Mouse (Mus musculus) urinary bladder, adult 2 months (tissue): ENCODE data around the gene Gabarap. TPM values are rescaled to one million over a fixed set of nuclear protein-coding genes. Genes with fewer than 3 reads are reported as not detected.

Experiments
- polyA plus RNA-seq: library from polyadenylated mRNA; depleted of rRNA; stranded (reverse); fragments of >200 nt; gene quantifications from 2 replicates; pipeline ENCODE4 v1.2.3, GENCODE M21; 2012; rRNA removed

The Gabarap gene
- polyA plus RNA-seq, 1 experiment, result 374 TPM

Other genes starting within 250 kb of the Gabarap start
- 9.4 and 24.4 TPM in 2 replicates for gene Polr2a, start 232.5 kb upstream of the Gabarap start, polyA plus RNA-seq
- 0.07 TPM in 1 of 2 replicates, not detected in the other for gene Slc35g3, start 229.2 kb upstream of the Gabarap start, polyA plus RNA-seq
- gene Zbtb4, start 225.2 kb upstream of the Gabarap start, polyA plus RNA-seq, result 35.6 and 46.1 TPM in 2 replicates
- gene Chrnb1, start 195.2 kb upstream of the Gabarap start, polyA plus RNA-seq, result 15.6 and 25.0 TPM in 2 replicates
- gene Fgf11, start 189.3 kb upstream of the Gabarap start, polyA plus RNA-seq, result 6.3 and 7.2 TPM in 2 replicates
- 11.5 and 13.2 TPM in 2 replicates for gene Tmem102, start 185.5 kb upstream of the Gabarap start, polyA plus RNA-seq
- gene Gm39566, start 175.8 kb upstream of the Gabarap start, polyA plus RNA-seq, result not detected in 2 replicates
- gene Spem2, start 172.7 kb upstream of the Gabarap start, polyA plus RNA-seq, result not detected in 2 replicates
- 0.55 and 0.71 TPM in 2 replicates for gene Spem1, start 169.0 kb upstream of the Gabarap start, polyA plus RNA-seq
- 18.3 and 27.7 TPM in 2 replicates for gene Nlgn2, start 153.4 kb upstream of the Gabarap start, polyA plus RNA-seq
- gene Tmem256, start 152.6 kb upstream of the Gabarap start, polyA plus RNA-seq, result 202 and 261 TPM in 2 replicates
- gene Plscr3, start 144.8 kb upstream of the Gabarap start, polyA plus RNA-seq, result 104 and 110 TPM in 2 replicates
- gene Tnk1, start 132.4 kb upstream of the Gabarap start, polyA plus RNA-seq, result 15.2 and 15.4 TPM in 2 replicates
- gene Tmem95, start 113.1 kb upstream of the Gabarap start, polyA plus RNA-seq, result not detected in 2 replicates
- 11.8 and 13.8 TPM in 2 replicates for gene Kctd11, start 109.7 kb upstream of the Gabarap start, polyA plus RNA-seq
- gene Acap1, start 95.6 kb upstream of the Gabarap start, polyA plus RNA-seq, result 2.0 and 2.5 TPM in 2 replicates
- 1.1 and 1.3 TPM in 2 replicates for gene 2810408A11Rik, start 90.2 kb upstream of the Gabarap start, polyA plus RNA-seq
- 43.4 and 47.8 TPM in 2 replicates for gene Neurl4, start 90.1 kb upstream of the Gabarap start, polyA plus RNA-seq
- 56.3 and 63.2 TPM in 2 replicates for gene Gps2, start 77.3 kb upstream of the Gabarap start, polyA plus RNA-seq
- 565 and 624 TPM in 2 replicates for gene Eif5a, start 69.2 kb upstream of the Gabarap start, polyA plus RNA-seq
- 3.7 and 6.2 TPM in 2 replicates for gene Ybx2, start 55.3 kb upstream of the Gabarap start, polyA plus RNA-seq
- 146 and 167 TPM in 2 replicates for gene Slc2a4, start 43.0 kb upstream of the Gabarap start, polyA plus RNA-seq
- gene Cldn7, start 26.4 kb upstream of the Gabarap start, polyA plus RNA-seq, result 67.1 and 69.1 TPM in 2 replicates
- 82.0 and 95.4 TPM in 2 replicates for gene Ctdnep1, start 10.0 kb upstream of the Gabarap start, polyA plus RNA-seq
- 57.6 and 61.4 TPM in 2 replicates for gene Elp5, start 8.6 kb upstream of the Gabarap start, polyA plus RNA-seq
- gene Phf23, start 4.6 kb downstream of the Gabarap start, polyA plus RNA-seq, result 35.8 and 36.4 TPM in 2 replicates
- 11.9 and 16.7 TPM in 2 replicates for gene Dvl2, start 9.5 kb downstream of the Gabarap start, polyA plus RNA-seq
- gene Acadvl, start 24.3 kb downstream of the Gabarap start, polyA plus RNA-seq, result 95.7 and 100 TPM in 2 replicates
- 28.0 and 31.9 TPM in 2 replicates for gene Dlg4, start 25.8 kb downstream of the Gabarap start, polyA plus RNA-seq
- 0.07 TPM in 1 of 2 replicates, not detected in the other for gene Asgr1, start 62.9 kb downstream of the Gabarap start, polyA plus RNA-seq
- gene Asgr2, start 101.5 kb downstream of the Gabarap start, polyA plus RNA-seq, result 2.0 and 2.5 TPM in 2 replicates
- gene Mgl2, start 139.2 kb downstream of the Gabarap start, polyA plus RNA-seq, result 41.3 and 51.9 TPM in 2 replicates
- gene Clec10a, start 165.1 kb downstream of the Gabarap start, polyA plus RNA-seq, result 39.6 and 49.2 TPM in 2 replicates
- 3.0 and 4.8 TPM in 2 replicates for gene Slc16a11, start 221.6 kb downstream of the Gabarap start, polyA plus RNA-seq
- gene Slc16a13, start 229.9 kb downstream of the Gabarap start, polyA plus RNA-seq, result 7.0 and 8.5 TPM in 2 replicates
- gene Bcl6b, start 238.7 kb downstream of the Gabarap start, polyA plus RNA-seq, result 4.0 and 4.1 TPM in 2 replicates
- gene 0610010K14Rik, start 246.8 kb downstream of the Gabarap start, polyA plus RNA-seq, result 55.2 and 69.0 TPM in 2 replicates
- 7.4 and 8.7 TPM in 2 replicates for gene Gm21988, start 248.7 kb downstream of the Gabarap start, polyA plus RNA-seq
- 128 and 143 TPM in 2 replicates for gene Rnasek, start 248.7 kb downstream of the Gabarap start, polyA plus RNA-seq